Mouse (Mus musculus): ENCODE measurements around the gene Gm49380.

DNA sequence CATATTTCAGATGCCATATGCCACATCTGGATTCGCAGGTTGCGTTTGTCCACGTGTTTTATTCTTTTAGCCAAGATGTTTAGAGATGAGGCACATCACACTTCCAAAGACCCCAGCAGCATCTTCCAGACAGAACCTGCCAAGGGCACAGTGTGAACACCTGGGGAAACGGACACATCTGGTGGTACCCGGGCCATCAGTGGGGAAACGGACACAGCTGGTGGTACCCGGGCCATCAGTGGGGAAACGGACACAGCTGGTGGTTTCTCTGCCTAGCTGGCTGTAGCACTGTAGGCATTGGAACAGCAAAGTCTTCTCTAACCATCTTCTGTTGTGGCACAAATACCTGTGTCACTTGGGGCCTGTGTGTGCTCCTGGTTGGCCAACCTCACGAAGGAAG, 17.5 kb downstream of the Gm49380 start:
- TF ChIP-seq POLR2A (IDR thresholded peaks at IDR 0.05; ENCODE audit: insufficient read depth, low read length): no peak
- no peak for TF ChIP-seq CTCF (IDR thresholded peaks at IDR 0.05; ENCODE audit: low read depth, low read length)
- no peak for TF ChIP-seq EP300 (IDR thresholded peaks at IDR 0.05; ENCODE audit: insufficient read depth, low read depth, low read length)
